Comparison of ENCODE assay signal across 8 mouse cellular contexts in the genomic region with DNA sequence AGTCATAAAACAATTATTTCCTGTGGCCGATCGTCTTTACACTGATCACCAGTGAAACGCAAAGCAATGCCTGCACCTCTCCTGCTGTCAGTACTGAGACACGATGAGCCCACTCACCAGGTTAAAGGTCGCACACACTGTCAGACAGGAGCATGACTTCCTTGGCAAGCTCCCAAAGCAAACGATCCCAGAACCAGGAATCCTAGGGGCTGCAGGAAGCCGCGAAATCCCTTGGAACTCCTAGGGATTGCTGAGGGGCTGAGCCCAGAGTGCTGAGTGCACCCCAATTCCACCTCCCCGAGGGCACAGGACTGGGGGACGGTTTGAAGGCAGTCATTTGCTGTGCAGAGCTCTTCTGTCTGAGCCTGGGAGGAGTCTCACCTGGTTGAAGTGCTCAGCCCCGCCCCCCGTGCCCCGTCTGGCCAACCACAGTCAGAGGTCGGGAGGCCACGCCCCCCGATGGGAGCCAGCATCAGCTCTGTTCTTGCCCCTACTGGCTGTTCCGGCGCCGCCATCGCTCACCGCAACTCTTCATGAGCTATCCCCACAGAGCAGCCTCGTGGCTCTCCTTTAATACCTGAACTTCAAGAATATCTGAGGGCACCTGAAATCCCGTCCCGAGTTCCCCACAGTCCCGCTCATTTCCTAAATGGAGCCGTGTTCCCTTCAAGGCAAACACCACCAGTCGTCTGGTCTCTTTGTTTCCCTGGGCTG. TPM values are rescaled to one million over a fixed set of nuclear protein-coding genes. Genes with fewer than 3 reads are reported as not detected.
DNase-seq lines count a peak whose midpoint lies in the region.

No protein-coding gene starts in this region.

- peak; percentile 52 for DNase-seq in right cerebral cortex, adult 18-20 months
- no peak for DNase-seq in right cerebral cortex, postnatal 36 days (ENCODE audit: low spot score in 2 of 2)
- DNase-seq in cerebellum, adult 9-11 months, result peak; percentile 78
- peak; percentile 57 for DNase-seq in gonadal fat pad, adult 2 months (ENCODE audit: low read depth)
- peak; percentile 86 for DNase-seq in kidney, adult 9 months
- DNase-seq in lung, postnatal 10 days, result peak; percentile 80
- DNase-seq in retina, postnatal 1 day, result peak; percentile 94
- DNase-seq in urinary bladder, postnatal 4 days (ENCODE audit: low spot score in 2 of 2), result peak; percentile 58 to 79

RNA-seq across cellular contexts. Expression of a gene that starts 2.9 kb away (rescaled TPM):
- polyA plus RNA-seq in gonadal fat pad, adult 2 months (2012; rRNA removed), result 172 and 286 TPM in 2 replicates

RNA-seq across cellular contexts. Expression of a gene that starts 27.3 kb away (rescaled TPM):
- not detected in 2 replicates for polyA plus RNA-seq in gonadal fat pad, adult 2 months (2012; rRNA removed)

RNA-seq across cellular contexts. Expression of a gene that starts 32.3 kb away (rescaled TPM):
- polyA plus RNA-seq in gonadal fat pad, adult 2 months (2012; rRNA removed), result not detected in 2 replicates

RNA-seq across cellular contexts. Expression of a gene that starts 50.8 kb away (rescaled TPM):
- polyA plus RNA-seq in gonadal fat pad, adult 2 months (2012; rRNA removed), result 34.7 and 38.7 TPM in 2 replicates

RNA-seq across cellular contexts. Expression of a gene that starts 51.7 kb away (rescaled TPM):
- 50.3 and 56.1 TPM in 2 replicates for polyA plus RNA-seq in gonadal fat pad, adult 2 months (2012; rRNA removed)

Comparison
In these comparisons a context has a peak if more than half of its experiments do, and no peak if none do; other contexts are left out.
1. DNase-seq: peak in right cerebral cortex, adult 18-20 months (single experiment), cerebellum, adult 9-11 months (single experiment), gonadal fat pad, adult 2 months (single experiment), kidney, adult 9 months (single experiment), lung, postnatal 10 days (single experiment), retina, postnatal 1 day (single experiment) and urinary bladder, postnatal 4 days (2 of 2); none in right cerebral cortex, postnatal 36 days (0 of 2).